Mouse (Mus musculus): Measurements from ENCODE around the gene Ibsp. TPM values are rescaled to one million over a fixed set of nuclear protein-coding genes. Genes with fewer than 3 reads are reported as not detected.

Ibsp gene
- polyA plus RNA-seq (2015; fragmentation: Nextera tagmentation; extraction: Ambion mirVana) = 0.44 and 0.48 TPM in 2 replicates

GRCm38 (mm10) chr5:104298994-104299393 lies at the start of gene Ibsp:
Ibsp (plus strand) TSS chr5:104299171.

DNA sequence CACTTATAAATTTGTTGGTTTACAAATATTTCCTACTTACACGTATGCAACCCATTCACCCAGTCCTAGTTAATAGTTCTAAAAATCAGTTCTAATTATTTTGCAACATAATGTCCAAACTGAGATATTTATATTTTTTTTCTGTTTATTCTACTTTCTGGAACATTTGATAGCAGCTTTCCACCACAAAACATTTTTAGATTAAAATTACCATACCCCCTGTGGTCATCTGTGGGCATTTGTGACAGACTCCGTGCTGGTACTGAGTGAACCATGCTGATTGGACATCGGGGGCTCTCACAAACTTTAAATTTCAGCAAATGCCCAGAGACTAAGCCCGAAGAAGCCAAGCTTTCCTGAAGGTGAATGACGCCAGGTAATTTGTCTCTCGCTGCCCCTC lies 26.1 kb downstream of the Ibsp start, which contains the start of gene Mepe:
TSS of gene Mepe (plus strand) at position 301 of the 400 bp plus-strand sequence.

Small RNAs within 50 kb of the gene (microRNA-seq; reads per million reads assigned to microRNA genes)
- gene Gm23616 = not detected

Other genes starting within 250 kb of the Ibsp start
- not detected in 2 replicates for gene Gm17660, start 221.6 kb upstream of the Ibsp start, polyA plus RNA-seq (2015; fragmentation: Nextera tagmentation; extraction: Ambion mirVana)
- 654 and 776 TPM in 2 replicates for gene Sparcl1, start 185.4 kb upstream of the Ibsp start, polyA plus RNA-seq (2015; fragmentation: Nextera tagmentation; extraction: Ambion mirVana)
- gene Dspp, start 128.5 kb upstream of the Ibsp start, polyA plus RNA-seq (2015; fragmentation: Nextera tagmentation; extraction: Ambion mirVana) = not detected in 2 replicates
- 0.08 and 0.11 TPM in 2 replicates for gene Dmp1, start 96.6 kb upstream of the Ibsp start, polyA plus RNA-seq (2015; fragmentation: Nextera tagmentation; extraction: Ambion mirVana)
- not detected in 2 replicates for gene Mepe, start 26.2 kb downstream of the Ibsp start, polyA plus RNA-seq (2015; fragmentation: Nextera tagmentation; extraction: Ambion mirVana)
- 4.5 and 33.6 TPM in 2 replicates for gene Spp1, start 135.9 kb downstream of the Ibsp start, polyA plus RNA-seq (2015; fragmentation: Nextera tagmentation; extraction: Ambion mirVana)
- gene Pkd2, start 160.3 kb downstream of the Ibsp start, polyA plus RNA-seq (2015; fragmentation: Nextera tagmentation; extraction: Ambion mirVana) = 9.2 and 10.3 TPM in 2 replicates
- 4.3 and 5.3 TPM in 2 replicates for gene BC005561, start 209.2 kb downstream of the Ibsp start, polyA plus RNA-seq (2015; fragmentation: Nextera tagmentation; extraction: Ambion mirVana)